Mouse (Mus musculus) stomach, embryonic 16.5 days (tissue): Measurements from ENCODE around the gene Rubcn. TPM values are rescaled to one million over a fixed set of nuclear protein-coding genes. Genes with fewer than 3 reads are reported as not detected.
A peak's percentile ranks its signal among the peaks of the same experiment; 100 is the strongest.

Experiments used
- ATAC-seq: fragments of 200-750 bp; cut with Nextera tagmentation; 2 replicates; pipeline ENCODE4 v1.8.0; 2017; ENCODE audit warnings: moderate number of reproducible peaks, moderate TSS enrichment; ENCODE audit not compliant: insufficient read depth, low FRiP score
- H3K27ac ChIP-seq: fragments of 300-500 bp; sonication (generic); 2 replicates; pipeline ENCODE4 v1.5.1; 2014; ENCODE audit warnings: low read length
- H3K27me3 ChIP-seq: fragments of 300-500 bp; sonication (generic); 2 replicates; pipeline ENCODE4 v1.6.1; 2014; ENCODE audit warnings: low read length, control low read depth, mixed read lengths; ENCODE audit not compliant: control insufficient read depth, insufficient read depth
- H3K36me3 ChIP-seq: fragments of 300-500 bp; sonication (generic); 2 replicates; pipeline ENCODE4 v1.6.1; 2014; ENCODE audit warnings: low read length; ENCODE audit not compliant: control insufficient read depth, insufficient read depth
- H3K4me1 ChIP-seq: fragments of 300-500 bp; sonication (generic); 2 replicates; pipeline ENCODE4 v1.6.1; 2014; ENCODE audit warnings: low read length, control low read depth, mixed read lengths; ENCODE audit not compliant: control insufficient read depth, insufficient read depth
- H3K4me2 ChIP-seq: fragments of 300-500 bp; sonication (generic); 2 replicates; pipeline ENCODE4 v1.6.1; 2014; ENCODE audit warnings: low read depth, low read length, mixed read lengths
- H3K4me3 ChIP-seq: fragments of 300-500 bp; sonication (generic); replicated peaks from 2 replicates; pipeline ENCODE4 v1.5.1; 2014; ENCODE audit warnings: mild to moderate bottlenecking, low read length
- H3K9ac ChIP-seq: fragments of 300-500 bp; sonication (generic); 2 replicates; pipeline ENCODE4 v1.6.1; 2014; ENCODE audit warnings: low read length
- H3K9me3 ChIP-seq: fragments of 300-500 bp; sonication (generic); replicated peaks from 2 replicates; pipeline ENCODE4 v1.6.1; 2016; ENCODE audit warnings: low read length, control low read depth; ENCODE audit not compliant: control insufficient read depth
- WGBS: fragments of 180-500 bp; shearing (Covaris S2); extraction: QIAGEN DNeasy Blood & Tissue Kit; methylation state at CpG from one replicate; pipeline ENCODE4 v1.1.7; 2014; 5-methylcytosine and 5-hydroxymethylcytosine counted together
- polyA plus RNA-seq: library from polyadenylated mRNA; unstranded; fragments of >200 nt; fragmentation: Nextera tagmentation; extraction: Ambion mirVana; gene quantifications from 2 replicates; pipeline ENCODE4 v1.2.1, GENCODE M21; 2015

The Rubcn gene
- polyA plus RNA-seq, 1 experiment from 2014 or later, result 24.7 TPM

GRCm38 (mm10) chr16:32858356-32858755 is 19.2 kb downstream of the Rubcn start:
- H3K4me3 ChIP-seq, result no peak overlapping the region
- 0 out of 2 replicates have a peak, but pooled peaks cover 6% of the 10 kb centered on the region for H3K36me3 ChIP-seq
- H3K9ac ChIP-seq, result no peak overlapping the region
- no peaks in the 10 kb centered on the region for H3K9me3 ChIP-seq
- H3K4me1 ChIP-seq, result no peaks in the 10 kb centered on the region
- H3K27me3 ChIP-seq, result no peaks in the 10 kb centered on the region
- no peak for ATAC-seq
- H3K4me2 ChIP-seq, result no peak overlapping the region
- H3K27ac ChIP-seq, result peak overlapping the region; percentile 46
- WGBS, result 56% methylated on average over 4 of the region's 4 CpGs

DNA sequence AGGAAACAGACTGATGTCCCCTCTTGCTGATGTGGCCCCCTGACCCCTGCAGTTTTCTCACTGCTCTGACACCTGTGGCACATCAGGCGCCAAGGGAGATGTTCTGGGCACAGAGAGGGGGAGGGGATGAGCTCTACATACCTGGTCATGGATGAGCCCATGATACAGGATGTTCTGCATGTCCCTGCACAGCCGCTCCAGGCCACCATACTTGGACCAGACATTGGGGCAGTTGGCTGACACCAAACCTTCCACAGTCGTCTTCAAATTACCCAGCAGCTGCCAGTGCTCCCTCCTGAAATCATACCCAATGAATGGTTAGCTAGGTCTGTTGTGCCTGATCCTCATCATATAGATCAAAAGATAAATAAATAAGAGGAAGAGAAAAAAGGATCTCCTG is 20.8 kb downstream of the Rubcn start:
- Histone ChIP-seq H3K4me3 (no peak overlapping the region), H3K27ac (no peak overlapping the region), H3K36me3 (0 out of 2 replicates have a peak, but pooled peaks cover 6% of the 10 kb centered on the region), H3K27me3 (no peaks in the 10 kb centered on the region), H3K4me2 (no peak overlapping the region), H3K4me1 (no peaks in the 10 kb centered on the region), H3K9me3 (no peaks in the 10 kb centered on the region), H3K9ac (no peak overlapping the region)
- 85% methylated on average over 3 of the region's 3 CpGs for WGBS
- no peak for ATAC-seq

DNA sequence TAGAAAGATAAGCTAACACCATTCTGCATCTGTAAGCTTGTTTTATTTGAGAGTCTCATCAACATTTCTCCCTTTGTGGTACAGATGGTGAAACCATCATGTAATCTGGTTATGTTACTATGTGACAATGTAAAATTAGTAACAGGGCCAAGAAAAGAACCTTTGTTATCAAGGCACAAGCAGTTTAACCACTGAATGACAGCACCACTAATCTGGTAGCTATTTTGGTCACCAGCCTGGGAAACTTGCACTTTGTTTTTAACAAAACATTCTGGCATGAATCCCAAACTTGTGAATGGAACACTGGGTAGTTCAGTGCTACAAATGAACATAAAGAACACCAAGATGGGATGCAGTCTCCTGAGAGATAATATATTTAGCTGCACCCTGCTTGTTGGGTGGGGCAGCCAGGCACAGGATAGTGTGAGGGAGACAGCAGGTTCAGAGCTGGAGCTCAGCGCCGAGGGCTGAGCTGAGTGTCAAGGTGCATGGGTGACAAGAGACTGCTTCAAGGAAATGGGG is 23.5 kb downstream of the Rubcn start:
- Histone ChIP-seq H3K9me3 (no peaks in the 10 kb centered on the region), H3K4me3 (no peak overlapping the region), H3K4me1 (no peaks in the 10 kb centered on the region), H3K4me2 (no peak overlapping the region), H3K36me3 (0 out of 2 replicates have a peak, but pooled peaks cover 6% of the 10 kb centered on the region), H3K9ac (no peak overlapping the region), H3K27me3 (no peaks in the 10 kb centered on the region), H3K27ac (peak overlapping the region; percentile 42)
- 64% methylated on average over 2 of the region's 2 CpGs for WGBS
- no peak for ATAC-seq

- Histone ChIP-seq H3K4me3 (no peak overlapping the region), H3K9me3 (no peaks in the 10 kb centered on the region), H3K27me3 (no peaks in the 10 kb centered on the region), H3K4me2 (no peak overlapping the region), H3K36me3 (0 out of 2 replicates have a peak, but pooled peaks cover 6% of the 10 kb centered on the region), H3K9ac (no peak overlapping the region), H3K27ac (peak overlapping the region; percentile 15; the same call in 1 of the 2 replicates), H3K4me1 (no peaks in the 10 kb centered on the region)
- ATAC-seq, result no peak
- 76% methylated on average over 13 of the region's 13 CpGs for WGBS
Measured at GRCm38 (mm10) chr16:32853492-32854049, 24.0 kb downstream of the Rubcn start.

GRCm38 (mm10) chr16:32849042-32849830 is 28.3 kb downstream of the Rubcn start:
- Histone ChIP-seq H3K36me3 (peaks cover 10% of the 10 kb centered on the region), H3K9me3 (no peaks in the 10 kb centered on the region), H3K4me1 (no peaks in the 10 kb centered on the region), H3K27me3 (no peaks in the 10 kb centered on the region), H3K4me3 (no peak overlapping the region), H3K27ac (no peak overlapping the region), H3K4me2 (no peak overlapping the region), H3K9ac (no peak overlapping the region)
- 87% methylated on average over 11 of the region's 11 CpGs for WGBS
- no peak for ATAC-seq

- Histone ChIP-seq H3K4me3 (no peak overlapping the region), H3K27me3 (no peaks in the 10 kb centered on the region), H3K4me2 (no peak overlapping the region), H3K27ac (no peak overlapping the region), H3K9me3 (no peaks in the 10 kb centered on the region), H3K9ac (no peak overlapping the region), H3K36me3 (peaks cover 13% of the 10 kb centered on the region), H3K4me1 (no peaks in the 10 kb centered on the region)
- WGBS, result 94% methylated on average over 11 of the region's 11 CpGs
- no peak for ATAC-seq
Measured at GRCm38 (mm10) chr16:32847103-32847502, 30.5 kb downstream of the Rubcn start.

DNA sequence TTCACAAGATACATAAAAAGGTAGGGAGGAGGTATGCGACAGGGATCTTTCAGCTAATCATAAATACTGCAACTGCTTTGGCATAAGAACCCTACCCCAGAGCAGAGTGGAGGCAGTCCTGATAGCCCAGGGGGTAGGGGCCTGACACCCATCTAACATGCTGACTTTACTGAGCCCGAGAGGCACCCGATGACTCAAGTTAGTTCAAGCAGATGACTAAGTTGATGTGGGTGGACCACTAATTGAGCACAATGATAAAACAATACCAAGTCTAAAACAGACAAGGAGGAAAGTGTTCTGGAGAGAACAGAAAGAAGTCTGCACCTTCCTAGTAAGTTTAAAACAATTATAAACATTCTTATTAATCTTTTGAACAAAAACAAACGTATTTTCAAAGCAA is 46.1 kb downstream of the Rubcn start:
- H3K36me3 ChIP-seq, result peaks cover 6% of the 10 kb centered on the region; the same call in 1 of the 2 replicates
- 79% methylated on average over 4 of the region's 4 CpGs for WGBS
- no peak for ATAC-seq
- no peak overlapping the region for H3K27ac ChIP-seq
- H3K27me3 ChIP-seq, result no peaks in the 10 kb centered on the region
- H3K9me3 ChIP-seq, result no peaks in the 10 kb centered on the region
- H3K4me3 ChIP-seq, result no peak overlapping the region
- no peak overlapping the region for H3K9ac ChIP-seq
- no peak overlapping the region for H3K4me2 ChIP-seq
- no peaks in the 10 kb centered on the region for H3K4me1 ChIP-seq

DNA sequence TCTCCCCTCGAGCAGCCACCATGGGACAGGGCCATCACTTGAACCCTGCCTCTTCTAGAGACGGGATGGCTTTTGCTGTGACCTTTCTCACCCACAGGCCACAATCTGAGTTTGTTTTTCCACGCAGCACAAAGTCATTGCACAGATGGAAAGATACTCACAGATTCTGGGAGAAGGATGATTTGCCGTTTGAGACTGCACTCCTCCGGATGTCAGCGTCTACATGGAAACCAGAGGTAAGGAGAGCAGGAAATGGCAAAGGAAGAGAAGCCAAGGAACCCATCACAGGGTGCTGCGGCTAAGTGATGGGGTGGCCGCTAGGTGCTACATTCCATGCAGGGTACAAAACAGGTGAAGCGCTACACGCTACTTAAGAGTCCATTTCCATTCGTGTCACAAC is 48.5 kb downstream of the Rubcn start:
- no peaks in the 10 kb centered on the region for H3K9me3 ChIP-seq
- no peak for ATAC-seq
- H3K36me3 ChIP-seq, result peaks cover 17% of the 10 kb centered on the region
- no peak overlapping the region for H3K4me3 ChIP-seq
- no peaks in the 10 kb centered on the region for H3K4me1 ChIP-seq
- WGBS, result 81% methylated on average over 11 of the region's 11 CpGs
- H3K4me2 ChIP-seq, result no peak overlapping the region
- no peak overlapping the region for H3K9ac ChIP-seq
- H3K27me3 ChIP-seq, result no peaks in the 10 kb centered on the region
- H3K27ac ChIP-seq, result no peak overlapping the region

- no peak overlapping the region for H3K27ac ChIP-seq
- H3K9ac ChIP-seq, result no peak overlapping the region
- WGBS, result 94% methylated on average over 11 of the region's 11 CpGs
- H3K4me2 ChIP-seq, result no peak overlapping the region
- H3K4me3 ChIP-seq, result no peak overlapping the region
- H3K36me3 ChIP-seq, result peaks cover 27% of the 10 kb centered on the region
- H3K4me1 ChIP-seq, result peaks cover 9% of the 10 kb centered on the region; the same call in 1 of the 2 replicates
- ATAC-seq, result no peak
- H3K9me3 ChIP-seq, result no peaks in the 10 kb centered on the region
- H3K27me3 ChIP-seq, result no peaks in the 10 kb centered on the region
Measured at GRCm38 (mm10) chr16:32826521-32826920, 51.0 kb downstream of the Rubcn start.
